Mouse (Mus musculus): ENCODE data around the gene Hoxb1.

GRCm38 (mm10) chr11:96396772-96397626, 31.4 kb downstream of the Hoxb1 start:
- TF ChIP-seq CTCF (IDR thresholded peaks at IDR 0.05; ENCODE audit: low read depth) (no peak), EP300 (optimal IDR thresholded peaks at IDR 0.05) (no peak)
